Comparison of ENCODE assay signal across 8 mouse cellular contexts in genomic region chr9:57259736-57260135, GRCm38 (mm10). TPM values are rescaled to one million over a fixed set of nuclear protein-coding genes. Genes with fewer than 3 reads are reported as not detected.
A peak's percentile ranks its signal among the peaks of the same experiment; 100 is the strongest.
DNase-seq lines count a peak whose midpoint lies in the region; TF ChIP-seq lines count a peak whose summit lies in the region.

No protein-coding gene starts in this region.

- TF ChIP-seq POLR2A in cerebellum, adult 2 months (IDR thresholded peaks at IDR 0.05; ENCODE audit: borderline replicate concordance, insufficient read depth, low read length) = no peak

- H3K4me1 ChIP-seq in cerebellum, adult 2 months (ENCODE audit: control insufficient read depth, insufficient read depth, low read length) = no peaks in the 10 kb centered on the region; the same call in 1 of the 2 replicates

- peaks cover 38% of the 10 kb centered on the region for H3K36me3 ChIP-seq in macrophage (ENCODE audit: inconsistent target)

- peak; percentile 65 for DNase-seq in WW6 (ENCODE audit: low read depth, low spot score)
- peak; percentile 87 to 94 for DNase-seq in cerebellum, adult 2 months
- peak; percentile 94 for DNase-seq in gastrocnemius, adult 2 months
- DNase-seq in hindlimb bud, embryonic 11.5 days (ENCODE audit: extremely low spot score, low read depth, low spot score) = peak; percentile 85
- DNase-seq in left cerebral cortex, adult 18-20 months (ENCODE audit: low spot score in 2 of 2) = peak; percentile 90 to 96
- DNase-seq in right cerebral cortex, postnatal 36 days (ENCODE audit: low spot score in 2 of 2) = peak; percentile 82 to 84
- peak; percentile 90 to 93 for DNase-seq in urinary bladder, postnatal 36 days (ENCODE audit: low spot score in 2 of 2)

- TF ChIP-seq CTCF in cerebellum, adult 2 months (IDR thresholded peaks at IDR 0.05; ENCODE audit: borderline replicate concordance, insufficient read depth, low read depth, low read length) = peak; percentile 99
- peak; percentile 99; the same call in 1 of the 2 replicates for TF ChIP-seq CTCF in gastrocnemius, adult 2 months (IDR thresholded peaks at IDR 0.05)

- no peak overlapping the region for H3K4me3 ChIP-seq in cerebellum, adult 2 months (replicated peaks; ENCODE audit: insufficient read depth, low read depth, low read length)
- H3K4me3 ChIP-seq in gastrocnemius, adult 2 months = no peak overlapping the region
- H3K4me3 ChIP-seq in macrophage (ENCODE audit: inconsistent target) = no peak overlapping the region

- H3K27me3 ChIP-seq in cerebellum, adult 2 months (ENCODE audit: control insufficient read depth, insufficient read depth, low read length) = no peaks in the 10 kb centered on the region

- intact Hi-C loops in gastrocnemius, adult 2 months (cut with DNase I) = loop anchor here (1.0 to 2.0 kb wide), 2 partner anchors 91 to 174 kb away; no protein-coding TSS in a partner anchor

- under 1% methylated on average over 3 of the region's 3 CpGs for WGBS in cerebellum, adult 2 months
- whole genome bisulfite sequencing in macrophage (ENCODE audit: missing documents) = 0% methylated on average over 3 of the region's 3 CpGs

- H3K27ac ChIP-seq in cerebellum, adult 2 months (ENCODE audit: insufficient read depth, low read length) = no peak overlapping the region
- H3K27ac ChIP-seq in gastrocnemius, adult 2 months = no peak overlapping the region; the same call in 1 of the 2 replicates
- peak overlapping the region; percentile 85; the same call in 1 of the 2 replicates for H3K27ac ChIP-seq in macrophage

- H3K79me2 ChIP-seq in macrophage (ENCODE audit: inconsistent target) = peaks cover 72% of the 10 kb centered on the region

RNA-seq across cellular contexts. Expression of gene 1700017B05Rik, which starts 2.7 kb away (rescaled TPM):
- polyA plus RNA-seq in cerebellum, adult 2 months (2012; rRNA removed) = 4.9 and 6.0 TPM in 2 replicates
- 1 to 10 TPM; 3.8 to 5.3 TPM for total RNA-seq in gastrocnemius, adult 2 months (2021)
- 10 to 100 TPM; 14.1 to 18.9 TPM for total RNA-seq in left cerebral cortex, adult 18-20 months (2021)
- 10 to 100 TPM in 25 of 26 experiments, 1 to 10 TPM in 1; 9.0 to 72.2 (median 30.8) TPM for total RNA-seq in macrophage (2018; cell fraction: chromatin; rRNA removed)
- total RNA-seq in macrophage (2018; cell fraction: cytosol; rRNA removed) = 10 to 100 TPM; 11.1 to 49.5 (median 21.7) TPM
- total RNA-seq in macrophage (2018; cell fraction: nucleus; rRNA removed) = 10 to 100 TPM; 12.8 to 74.9 (median 31.7) TPM
- 20.1 to 60.1 TPM (median 39.1 TPM) in 3 replicates for polyA plus RNA-seq in macrophage (2018)

RNA-seq across cellular contexts. Expression of gene Trcg1, which starts 23.4 kb away (rescaled TPM):
- polyA plus RNA-seq in cerebellum, adult 2 months (2012; rRNA removed) = not detected in 2 replicates
- total RNA-seq in gastrocnemius, adult 2 months (2021) = not detected
- total RNA-seq in left cerebral cortex, adult 18-20 months (2021) = not detected
- not detected for total RNA-seq in macrophage (2018; cell fraction: chromatin; rRNA removed)
- total RNA-seq in macrophage (2018; cell fraction: cytosol; rRNA removed) = not detected
- total RNA-seq in macrophage (2018; cell fraction: nucleus; rRNA removed) = not detected
- not detected in 3 replicates for polyA plus RNA-seq in macrophage (2018)
